Mouse (Mus musculus) kidney, postnatal 36 days (tissue): ENCODE measurements around the gene Alg1.
"Not testable (repeated sequence)": the region's sequence is repeated elsewhere in the genome, so short reads cannot be mapped to it uniquely, and the experiment has no call there.

Experiments used
- DNase-seq, 2 experiments: peaks; one replicate each; pipeline ENCODE4 v3.0.0; 2021 to 2022; ENCODE audit warnings: mixed read lengths in 2 of 2

Gene Alg1

DNA sequence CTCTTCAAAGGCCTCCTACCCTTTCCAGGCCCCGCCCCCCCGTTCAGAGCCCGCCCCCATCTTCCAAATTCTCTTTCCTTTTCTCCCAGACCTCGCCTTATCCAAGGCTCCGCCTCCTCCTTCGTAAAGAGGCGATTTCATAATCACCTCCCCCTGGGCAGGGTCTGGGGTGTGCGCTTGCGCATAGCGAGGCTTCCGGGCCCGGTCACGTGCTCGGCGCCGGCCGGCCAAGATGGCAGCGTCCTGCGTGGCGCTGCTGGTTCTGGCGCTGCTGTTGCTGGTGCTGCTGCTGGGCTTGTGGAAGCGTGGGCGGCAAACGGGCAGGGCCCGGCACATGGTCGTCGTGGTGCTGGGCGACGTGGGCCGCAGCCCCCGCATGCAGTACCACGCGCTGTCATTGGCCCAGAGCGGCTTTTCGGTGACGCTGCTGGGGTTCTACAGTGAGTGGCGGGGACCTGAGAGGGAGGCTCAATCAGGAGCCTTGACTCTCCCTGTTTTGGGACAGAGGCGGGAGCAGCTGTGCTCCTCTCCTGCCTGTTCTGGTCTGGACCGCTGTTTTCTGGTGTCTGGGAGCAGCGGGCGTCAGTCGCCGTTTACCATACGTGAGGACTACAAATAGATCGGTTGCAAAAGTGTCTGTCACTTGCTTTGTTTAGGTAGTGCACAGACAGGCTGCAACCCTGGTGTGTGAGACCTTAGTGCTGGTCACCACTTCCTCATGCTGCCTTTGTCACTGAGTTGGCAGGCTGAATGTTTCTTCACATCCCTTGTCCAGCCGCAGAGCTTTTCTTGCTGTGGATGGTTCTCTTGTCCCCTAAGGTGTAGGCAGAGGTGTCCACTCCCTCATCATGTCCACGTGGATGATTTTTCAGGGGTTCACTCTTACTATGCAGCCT lies at the start of gene Alg1:
TSS of gene Alg1 (plus strand) at position 204 of the 896 bp plus-strand sequence.
- peak; percentile 95 to 97 for DNase-seq

DNA sequence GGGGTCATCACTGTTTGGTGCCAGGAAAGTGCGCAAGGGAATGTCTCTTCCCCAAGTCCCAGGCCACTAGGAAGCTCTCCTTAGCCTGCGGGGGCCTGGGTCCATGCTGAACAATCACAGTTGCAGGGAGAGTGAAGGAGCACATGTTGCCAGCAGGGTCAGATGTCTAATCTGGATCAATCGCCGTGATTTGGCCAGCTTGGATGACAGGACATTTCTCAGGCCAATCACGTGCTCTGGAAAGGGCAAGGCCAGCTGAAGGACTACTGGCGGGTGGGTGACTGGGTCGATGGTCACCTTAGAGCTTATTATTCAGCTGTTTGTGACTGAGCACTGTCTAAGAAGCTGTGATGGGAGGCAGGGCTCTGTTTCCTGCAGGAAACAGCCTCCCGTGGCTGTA lies 49.3 kb upstream of the Alg1 start:
- no peak for DNase-seq

DNA sequence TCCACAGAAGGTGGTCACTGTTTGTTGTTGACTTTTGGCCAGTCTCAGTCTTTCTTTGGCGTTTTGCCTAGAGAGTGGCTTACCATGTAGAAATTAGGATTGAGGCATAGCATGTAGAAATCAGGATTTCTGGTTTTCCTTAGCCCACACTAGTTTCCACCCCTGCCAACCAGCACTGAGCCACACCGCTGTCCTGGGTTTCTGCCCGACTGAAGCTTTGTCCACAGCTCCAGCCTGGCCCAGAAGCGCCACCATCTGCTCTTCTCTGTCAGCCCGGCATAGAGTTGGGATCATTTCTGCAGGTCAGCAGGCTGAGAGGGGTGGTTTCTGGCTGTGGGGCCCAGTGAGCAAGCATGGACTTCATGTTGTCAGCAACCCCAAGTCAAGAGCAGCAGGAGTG lies 48.5 kb upstream of the Alg1 start:
- no peak for DNase-seq

DNA sequence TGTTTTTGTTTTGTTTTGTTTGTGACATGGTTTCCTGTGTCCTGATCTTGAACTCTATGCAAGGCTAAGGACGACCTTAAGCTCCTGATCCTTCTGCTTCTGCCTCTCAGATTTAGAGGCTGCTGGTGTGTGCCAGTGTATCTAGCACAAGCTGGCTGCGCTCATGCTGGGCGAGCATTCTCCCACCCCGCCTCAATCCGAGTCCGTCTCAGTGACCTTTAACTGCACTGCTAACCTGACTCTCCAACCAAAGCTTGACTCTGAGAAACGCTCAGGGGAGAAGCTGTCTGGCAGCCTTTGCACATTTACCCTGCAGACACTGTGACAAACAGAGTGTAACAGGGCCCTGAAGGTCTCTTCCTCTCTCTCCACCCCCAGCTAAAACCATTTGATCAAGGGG lies 47.7 kb upstream of the Alg1 start:
- DNase-seq, result peak; percentile 21 to 32

DNA sequence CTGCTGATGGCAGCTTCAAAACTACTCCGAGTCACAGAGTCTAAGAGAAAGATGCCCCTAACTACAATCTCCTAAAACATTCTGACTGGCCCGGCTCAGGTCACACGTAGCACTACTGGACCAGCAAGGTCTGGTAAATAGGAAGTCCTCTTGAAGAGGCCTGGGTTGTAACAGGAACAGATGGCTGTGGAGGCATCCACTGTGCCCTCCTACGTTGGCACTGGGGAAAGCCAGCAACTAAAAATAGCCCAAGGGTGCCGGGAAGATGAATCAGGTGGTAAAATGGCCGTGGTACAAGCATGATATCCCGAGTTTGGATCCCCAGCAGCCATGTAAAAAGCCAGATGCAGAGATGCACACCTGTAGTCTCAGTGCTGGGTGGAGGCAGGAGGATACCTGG lies 47.2 kb upstream of the Alg1 start:
- no peak for DNase-seq

DNA sequence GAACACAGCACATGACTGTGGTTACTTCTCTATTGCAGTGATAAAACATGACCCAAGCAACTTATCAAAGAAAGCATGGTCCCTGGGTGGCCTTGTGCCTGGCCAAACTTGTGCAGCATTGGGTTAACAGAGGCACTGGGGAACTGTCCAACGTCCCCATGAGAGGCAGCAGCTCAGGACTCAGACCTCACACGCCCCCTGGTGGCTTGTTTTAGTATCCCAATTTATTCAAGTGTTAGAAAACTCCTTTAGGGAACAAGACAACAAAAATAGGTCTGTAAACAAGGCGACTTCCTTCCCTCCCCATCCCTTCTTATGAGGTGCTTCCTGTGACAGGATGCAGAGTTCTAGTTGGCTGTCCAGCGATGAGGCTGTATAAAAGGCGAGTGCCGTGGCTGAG lies 38.3 kb upstream of the Alg1 start:
- DNase-seq, result peak; percentile 73 to 84

DNA sequence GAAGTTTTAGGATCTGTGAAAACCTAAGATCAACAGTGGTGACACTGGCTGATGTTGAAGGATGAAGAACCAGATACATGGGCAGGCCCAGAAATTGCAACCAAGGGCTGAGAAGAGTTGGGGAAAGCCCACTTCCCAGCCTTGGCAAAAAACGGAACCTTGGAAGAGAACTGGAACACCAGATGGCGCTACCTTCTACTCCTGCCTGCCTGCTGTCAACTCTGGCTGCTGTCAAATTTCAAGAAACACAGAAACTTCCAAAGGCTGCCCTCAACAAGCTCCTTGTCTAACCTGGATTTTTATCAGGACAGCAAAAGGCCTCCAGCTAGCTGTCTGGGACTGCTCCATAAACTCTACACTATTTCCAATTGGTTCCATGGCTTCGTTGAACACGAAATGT lies 30.7 kb upstream of the Alg1 start:
- DNase-seq, result peak; percentile 64 to 79

DNA sequence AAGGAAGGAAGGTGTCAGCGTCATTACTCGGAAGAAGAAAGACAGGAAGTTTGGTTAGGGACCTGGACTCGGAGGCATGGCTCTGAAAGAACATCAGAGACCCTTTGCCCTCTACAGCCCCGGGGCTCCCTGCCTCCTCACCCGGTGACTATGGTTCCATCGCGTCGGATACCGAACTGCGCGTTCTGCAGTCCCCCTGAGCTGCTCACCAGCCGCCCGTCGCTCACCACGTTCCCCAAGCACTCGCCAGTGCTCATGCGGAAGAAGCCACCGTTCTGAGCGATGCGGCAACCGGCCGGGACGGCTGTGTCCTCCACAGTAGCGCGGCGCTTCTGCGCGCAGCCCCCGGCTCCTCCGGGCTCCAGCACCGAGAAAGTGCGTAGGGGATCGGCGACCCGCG lies 30.2 kb upstream of the Alg1 start:
- peak in 1 of 2 experiments; percentile 51 for DNase-seq

DNA sequence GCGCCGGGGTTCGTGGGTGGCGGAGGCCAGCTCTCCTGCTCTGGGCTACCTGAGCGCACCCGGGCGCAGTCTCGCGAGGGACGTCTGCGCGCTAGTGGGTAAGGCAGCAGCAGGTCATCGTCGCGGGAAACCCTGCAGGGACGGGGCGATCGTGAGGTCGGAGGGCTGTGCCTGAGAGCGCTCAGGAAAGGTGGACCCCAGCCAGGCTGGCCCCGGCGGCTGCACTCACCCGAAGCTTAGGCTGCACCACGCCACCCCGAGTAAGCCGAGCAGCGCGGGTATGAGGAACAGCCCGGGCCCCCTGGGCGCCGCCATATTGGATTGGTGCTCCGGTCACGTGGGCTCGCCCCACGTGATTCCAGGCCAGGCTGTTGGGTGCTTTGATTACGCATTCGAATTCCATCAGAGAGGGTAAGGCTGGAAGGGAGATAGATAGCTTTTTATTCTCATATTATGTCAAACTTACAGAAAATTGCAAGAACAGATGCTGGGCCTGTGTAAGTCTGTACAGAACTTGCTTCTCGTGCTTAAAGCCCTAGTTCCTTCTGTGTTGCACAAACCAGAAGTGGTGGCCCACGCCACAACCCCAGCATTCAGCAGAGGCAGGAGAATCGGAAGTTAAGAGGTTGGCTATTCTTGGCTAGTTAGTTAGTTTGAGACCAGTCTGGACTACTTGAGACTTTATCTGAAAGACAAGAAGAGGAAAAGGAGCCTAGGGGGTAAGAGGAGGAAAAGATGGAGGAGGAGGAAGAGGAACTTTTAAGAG lies 29.6 kb upstream of the Alg1 start, which contains the start of gene Nagpa:
TSS of gene Nagpa (minus strand) at position 345 of the 766 bp plus-strand sequence.
- DNase-seq, result peak; percentile 86 to 92

DNA sequence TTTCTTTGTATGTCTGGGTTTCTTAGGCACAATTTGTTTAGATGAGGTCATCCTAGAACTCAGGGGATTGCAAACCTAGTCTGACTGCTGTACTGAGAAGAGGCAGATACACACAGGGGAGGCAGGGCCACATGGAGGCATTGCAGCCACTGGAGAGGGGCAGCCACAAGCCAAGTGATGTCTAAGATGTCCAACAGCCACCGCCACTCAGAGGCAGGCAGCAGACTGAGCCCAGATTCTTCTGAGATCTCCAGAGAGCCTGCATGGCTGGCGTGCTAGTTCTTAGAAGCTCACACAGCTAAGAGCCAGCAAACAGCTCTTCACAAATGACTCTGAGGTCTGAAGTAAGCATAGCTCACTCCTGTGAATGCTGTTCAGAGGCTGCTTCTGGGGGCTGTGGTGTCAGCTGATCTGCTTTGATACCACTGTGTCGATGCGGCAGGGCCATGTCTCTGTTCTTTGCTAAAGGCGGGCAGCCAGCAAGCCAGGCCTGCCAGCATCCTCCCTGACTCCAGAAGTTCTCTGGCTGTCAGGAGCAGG lies 27.9 kb upstream of the Alg1 start:
- DNase-seq, result no peak

DNA sequence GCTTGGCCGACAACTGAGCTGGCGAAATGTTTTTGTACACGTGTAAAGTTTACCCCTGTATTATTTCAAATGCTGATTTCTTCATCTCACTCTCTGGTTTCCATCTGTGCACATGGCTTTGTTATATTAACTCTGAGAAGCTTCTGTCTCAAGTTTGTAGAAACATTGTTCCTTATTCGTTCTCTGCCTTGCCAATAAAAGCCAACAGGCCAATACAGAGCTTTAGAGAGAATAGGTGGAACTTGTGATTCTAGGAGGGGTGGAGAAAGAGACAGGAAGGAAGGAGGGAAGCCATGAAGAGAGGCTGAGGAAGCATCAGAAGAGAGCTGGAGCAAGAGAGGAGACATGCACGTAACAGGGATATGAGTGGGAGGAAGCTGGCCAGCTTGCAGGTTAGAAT lies 27.4 kb upstream of the Alg1 start:
- no peak for DNase-seq

DNA sequence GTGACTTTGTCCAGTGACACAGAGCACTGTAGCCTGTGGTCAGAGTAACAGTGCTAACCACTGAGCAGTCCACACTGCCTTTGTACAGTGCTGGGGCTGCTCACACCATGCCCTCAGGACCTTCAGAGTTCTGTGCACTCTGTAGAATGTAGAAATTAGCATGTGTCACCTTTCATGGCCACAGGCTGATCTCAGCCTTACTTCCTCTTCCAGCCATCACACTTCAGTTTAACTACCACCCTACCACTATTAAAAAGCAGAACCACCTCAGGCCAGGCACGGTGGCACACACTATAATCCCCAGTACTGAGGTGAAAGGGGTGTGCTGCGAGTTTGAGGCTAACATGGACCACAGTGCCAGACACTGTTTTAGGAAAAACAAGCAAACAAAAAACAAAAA lies 23.1 kb upstream of the Alg1 start:
- no peak for DNase-seq

DNA sequence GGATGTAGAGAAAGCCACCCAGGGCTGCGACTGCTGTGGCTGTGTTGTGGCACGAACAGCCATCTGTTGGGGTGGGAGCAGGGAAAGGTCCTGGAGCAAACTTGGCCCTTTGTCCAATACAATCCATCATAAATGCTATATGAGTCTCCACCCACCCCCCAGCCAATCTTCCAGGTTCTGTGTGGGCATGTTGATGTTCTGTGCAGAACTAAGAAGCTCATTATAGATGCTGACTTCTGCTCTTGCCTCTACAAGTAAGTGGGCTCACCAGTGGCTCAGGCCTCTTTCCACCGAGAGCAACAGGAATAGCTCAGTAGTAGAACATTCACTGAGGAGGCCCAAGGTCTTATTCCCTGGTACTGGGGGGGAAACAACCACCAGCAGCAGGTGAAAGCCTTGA lies 21.3 kb upstream of the Alg1 start:
- DNase-seq, result no peak

DNA sequence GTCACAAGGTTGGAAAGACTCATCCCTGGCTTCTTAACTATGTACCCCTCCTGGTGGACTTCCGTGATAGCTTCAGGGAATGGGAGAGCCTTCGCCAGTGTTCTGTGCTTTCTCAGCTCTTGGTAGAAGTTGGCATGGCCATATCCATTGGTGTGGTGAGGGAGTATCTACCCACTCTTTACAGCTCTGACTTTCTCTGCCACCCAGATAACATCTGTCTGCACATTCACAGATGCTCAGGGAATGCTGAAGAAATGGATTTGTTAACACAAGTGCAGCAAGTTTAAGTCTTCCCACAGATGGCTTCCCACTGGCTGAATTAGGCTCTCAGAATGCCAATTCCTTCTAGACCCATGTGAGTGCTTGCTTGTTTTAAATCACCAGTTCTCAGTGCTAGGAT lies 19.3 kb upstream of the Alg1 start:
- no peak for DNase-seq

DNA sequence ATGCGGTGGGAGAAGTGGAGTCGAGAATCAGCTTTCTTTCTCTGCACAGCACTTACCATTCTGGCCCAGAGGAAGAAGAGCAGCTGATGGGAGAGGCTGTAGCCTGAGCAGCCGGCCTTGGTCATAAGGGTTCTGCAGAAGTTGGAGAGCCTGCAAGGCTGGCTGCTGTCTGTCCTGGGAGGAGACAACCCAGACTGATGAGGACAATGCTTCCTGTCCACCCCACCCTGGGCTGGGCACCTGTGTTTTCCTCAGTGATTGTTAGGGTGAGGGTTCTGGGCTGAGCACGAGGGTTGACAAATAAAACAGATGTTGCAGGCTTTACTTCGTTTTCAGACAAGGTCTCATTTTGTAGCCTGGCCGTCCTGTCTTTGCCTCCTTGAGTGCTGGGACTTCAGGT lies 16.7 kb upstream of the Alg1 start:
- no peak for DNase-seq

DNA sequence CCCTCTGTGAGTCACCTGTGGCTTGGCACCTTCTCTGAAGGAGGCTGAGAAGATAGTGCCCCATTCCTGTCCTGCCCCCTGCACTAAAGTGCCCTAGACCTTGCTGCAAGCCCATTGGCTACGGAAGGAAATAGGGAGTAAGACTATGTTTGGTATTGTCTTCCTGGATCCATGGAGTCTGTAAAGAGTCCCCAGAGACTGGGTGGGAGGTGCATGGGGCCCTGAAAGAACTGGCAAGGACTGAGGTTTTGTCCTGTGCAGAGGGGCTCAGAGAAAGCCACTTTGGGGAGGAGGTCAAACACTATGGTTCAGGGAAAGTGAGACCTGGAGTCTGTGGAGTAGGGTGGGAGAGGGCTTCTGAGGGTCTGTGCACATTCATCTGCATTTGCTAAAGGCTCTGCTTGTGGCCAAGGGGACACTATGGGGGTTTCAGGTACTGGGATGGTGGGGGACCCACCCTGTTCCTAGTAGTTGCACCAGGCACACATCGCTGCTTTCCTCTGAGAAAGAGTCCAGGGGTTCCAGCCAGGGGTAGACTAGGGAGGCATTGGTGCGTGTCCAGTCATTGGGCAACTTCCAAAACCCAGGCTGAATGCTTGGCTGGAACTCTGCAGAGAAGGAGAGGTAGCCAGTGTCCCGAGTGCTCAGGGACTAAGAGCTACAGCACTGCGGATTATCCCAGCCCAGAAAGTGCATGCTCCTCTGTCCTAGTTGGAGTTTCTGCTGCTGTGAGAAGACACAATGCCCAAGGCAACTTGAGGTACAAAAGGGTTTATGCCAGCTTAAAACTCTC lies 15.9 kb upstream of the Alg1 start:
- DNase-seq, result peak; percentile 79 to 85

DNA sequence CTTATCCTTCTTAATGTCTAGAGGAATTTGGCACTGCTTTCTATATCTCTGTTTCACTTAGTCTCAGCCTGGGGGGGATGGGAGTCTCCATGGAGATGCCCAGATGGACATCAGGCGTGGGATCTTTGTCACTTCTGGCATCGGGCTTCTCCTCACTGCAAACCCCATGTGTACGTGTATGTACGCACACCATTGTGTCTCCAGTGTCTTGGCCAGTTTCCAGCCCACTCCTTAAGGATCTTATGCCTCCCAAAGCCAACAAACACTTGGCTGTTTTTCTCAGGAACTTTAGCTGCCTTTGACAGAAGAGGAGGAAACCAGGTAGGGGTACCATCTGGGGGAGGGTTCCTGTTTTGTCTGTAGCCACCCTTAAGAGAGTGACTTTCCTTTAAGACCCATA lies 12.0 kb upstream of the Alg1 start:
- DNase-seq, result peak in 1 of 2 experiments; percentile 23

DNA sequence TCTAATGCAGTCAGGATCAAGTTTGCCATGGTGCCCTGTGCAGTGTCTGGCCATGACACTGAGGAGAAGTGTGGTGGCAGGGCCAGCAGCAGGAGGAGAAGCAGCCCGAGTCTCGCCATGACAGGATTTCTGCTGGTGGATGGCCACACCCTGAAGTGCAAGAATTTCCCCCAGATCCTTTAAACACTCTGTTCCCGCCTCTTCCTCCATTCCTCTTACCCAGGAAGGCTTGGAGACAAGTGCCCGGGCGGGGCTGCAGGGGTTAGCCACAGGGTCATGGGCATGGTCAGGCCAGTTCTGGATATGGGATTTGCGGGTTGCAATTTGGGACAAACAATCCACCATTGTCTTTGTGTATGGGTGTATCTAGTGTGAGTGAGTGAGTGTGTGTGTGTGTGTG lies 11.3 kb upstream of the Alg1 start, which contains the start of gene AU021092:
TSS of gene AU021092 (minus strand) at position 160 of the 400 bp plus-strand sequence.
- DNase-seq, result peak; percentile 64 to 66

DNA sequence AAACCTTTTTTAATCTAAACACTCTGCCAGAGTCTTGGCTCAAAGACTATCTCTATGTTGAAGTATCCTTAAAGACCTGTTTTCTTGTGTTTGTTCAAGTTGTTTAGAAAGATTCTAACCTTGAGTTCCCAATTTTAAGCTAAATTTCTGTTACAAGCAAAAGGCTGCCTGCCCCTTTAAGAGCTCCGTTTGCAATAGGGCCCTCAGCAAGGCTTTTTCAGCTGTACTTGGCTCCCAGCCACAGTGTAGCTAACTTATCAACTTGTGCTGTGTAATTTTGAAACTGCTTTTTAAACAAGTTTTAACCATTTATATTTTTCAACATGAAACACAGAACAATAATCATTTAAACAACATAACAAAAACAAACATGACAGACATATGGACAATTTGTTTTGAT lies 6.9 kb upstream of the Alg1 start:
- peak; percentile 25 to 29 for DNase-seq

DNA sequence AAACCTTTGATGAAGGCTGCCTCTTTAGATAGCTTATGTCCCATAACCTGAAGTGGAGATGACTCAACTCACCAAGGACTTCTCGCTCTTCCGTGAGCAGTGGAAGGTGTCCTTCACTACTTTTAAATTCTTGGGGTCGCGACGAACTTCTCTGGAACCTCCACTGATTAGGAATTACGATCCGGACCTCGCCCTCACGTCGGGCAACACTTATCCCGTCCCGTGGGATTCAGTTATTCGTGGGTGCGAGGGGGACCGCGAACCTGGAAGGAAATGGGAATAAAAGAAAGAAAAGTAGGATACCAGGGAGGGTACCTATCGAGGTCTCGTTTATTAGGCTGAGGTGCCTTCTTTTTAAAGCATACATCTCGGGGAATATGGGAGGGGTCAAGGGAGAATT lies 5.9 kb upstream of the Alg1 start:
- not testable (repeated sequence) for DNase-seq

DNA sequence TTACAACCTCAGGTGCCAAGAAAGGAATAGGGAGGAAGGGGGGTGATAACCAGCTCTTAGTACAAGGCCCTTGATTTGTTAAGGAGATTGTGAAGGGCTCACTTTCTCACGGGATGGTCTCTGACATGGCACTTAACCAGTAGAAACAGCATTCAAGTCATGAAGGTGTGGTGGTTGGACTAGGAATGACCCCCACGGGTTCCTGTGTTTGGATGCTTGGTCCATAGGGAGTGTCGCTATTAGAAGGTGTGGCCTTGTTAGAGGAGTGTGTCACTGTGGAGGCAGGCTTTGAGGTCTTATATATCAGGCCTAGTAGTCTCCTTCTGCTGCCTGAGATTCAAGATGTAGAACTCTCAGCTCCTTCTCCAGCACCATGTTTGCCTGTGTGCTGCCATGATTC lies 5.3 kb upstream of the Alg1 start:
- DNase-seq, result not testable (repeated sequence)

DNA sequence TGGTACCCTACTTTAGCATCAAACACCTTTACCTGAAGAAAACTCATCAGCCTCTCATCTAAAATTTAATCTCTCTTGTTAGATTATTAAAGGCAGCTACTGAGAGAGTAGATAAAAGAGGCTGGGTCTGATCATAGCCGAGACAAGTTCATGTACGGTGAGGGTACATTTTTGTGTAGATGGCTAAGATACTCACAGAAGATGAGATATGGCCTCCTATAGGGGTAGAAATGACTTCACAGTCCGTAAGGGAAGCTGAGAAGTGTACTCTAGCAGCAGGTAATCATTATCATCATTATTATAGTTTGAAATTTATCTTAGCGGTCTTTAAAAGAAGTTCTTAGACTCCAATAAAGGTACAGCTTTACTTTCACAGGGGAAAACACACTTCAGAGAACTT lies 439 bp upstream of the Alg1 start:
- no peak for DNase-seq

DNA sequence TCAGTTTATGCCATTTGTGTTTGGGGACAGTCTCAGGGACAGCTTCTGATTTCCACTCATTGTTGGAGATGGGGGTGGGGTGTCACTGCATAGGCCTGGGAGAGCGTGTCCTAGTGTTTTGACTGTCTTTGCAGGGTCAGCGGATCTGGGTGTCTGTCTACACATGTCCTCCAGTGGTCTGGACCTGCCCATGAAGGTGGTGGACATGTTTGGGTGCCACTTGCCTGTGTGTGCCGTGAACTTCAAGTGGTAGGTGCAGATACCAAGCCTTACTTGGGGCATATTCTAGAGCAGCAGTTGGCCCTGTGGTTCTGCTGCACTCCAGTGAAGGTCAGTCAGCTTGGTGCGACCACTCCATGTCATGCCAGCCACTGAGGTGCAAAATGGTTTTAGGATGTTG lies 8.9 kb downstream of the Alg1 start:
- no peak for DNase-seq
